Mouse (Mus musculus) adrenal gland, adult 18-20 months (tissue): ENCODE data around the gene Glra4. TPM values are rescaled to one million over a fixed set of nuclear protein-coding genes. Genes with fewer than 3 reads are reported as not detected.
"Not testable (repeated sequence)": the region's sequence is repeated elsewhere in the genome, so short reads cannot be mapped to it uniquely, and the experiment has no call there.

Experiments used
- DNase-seq, 2 experiments: peaks; one replicate each; pipeline ENCODE4 v3.0.0; 2021 to 2022; ENCODE audit warnings: low spot score in 2 of 2
- total RNA-seq, 2 experiments: library from RNA; stranded (reverse); gene quantifications; 1 replicate in 1 of 2; 2 replicates in 1 of 2; pipeline ENCODE4 v1.2.3; 2021

Gene Glra4
- total RNA-seq, 2 experiments from 2014 or later, result not detected

DNA sequence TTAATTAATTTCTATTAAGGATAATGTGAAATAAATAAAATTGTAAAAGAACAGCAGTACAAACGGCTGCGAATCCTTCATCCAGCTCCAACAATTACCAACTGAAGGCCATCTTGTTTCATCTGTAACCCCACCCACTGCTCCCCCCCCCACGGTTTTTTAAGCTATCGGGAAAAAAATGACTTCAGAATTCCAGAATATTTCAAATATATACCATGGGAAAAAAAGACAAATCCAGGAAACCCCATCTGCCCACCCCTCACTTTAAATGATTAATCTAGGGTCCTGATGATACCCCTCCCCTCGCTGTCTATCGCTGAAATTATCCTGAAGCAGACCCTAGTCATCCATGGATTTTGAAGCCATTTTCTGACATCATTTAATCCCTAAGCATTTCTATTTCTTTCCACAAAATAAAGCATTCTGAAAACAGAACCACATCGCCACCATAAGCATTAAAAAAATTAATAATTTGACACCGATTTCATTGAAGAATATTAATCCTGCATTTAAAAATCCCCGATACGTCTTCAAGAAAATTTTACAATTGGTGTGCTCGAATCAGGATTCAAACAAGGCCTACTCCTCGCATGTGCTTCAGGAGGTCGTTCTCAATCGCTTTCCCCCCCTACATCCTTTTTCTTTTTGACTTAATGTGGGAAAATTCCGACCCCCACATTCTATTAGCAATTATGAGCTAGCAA, 39.7 kb downstream of the Glra4 start:
- no peak for DNase-seq

DNA sequence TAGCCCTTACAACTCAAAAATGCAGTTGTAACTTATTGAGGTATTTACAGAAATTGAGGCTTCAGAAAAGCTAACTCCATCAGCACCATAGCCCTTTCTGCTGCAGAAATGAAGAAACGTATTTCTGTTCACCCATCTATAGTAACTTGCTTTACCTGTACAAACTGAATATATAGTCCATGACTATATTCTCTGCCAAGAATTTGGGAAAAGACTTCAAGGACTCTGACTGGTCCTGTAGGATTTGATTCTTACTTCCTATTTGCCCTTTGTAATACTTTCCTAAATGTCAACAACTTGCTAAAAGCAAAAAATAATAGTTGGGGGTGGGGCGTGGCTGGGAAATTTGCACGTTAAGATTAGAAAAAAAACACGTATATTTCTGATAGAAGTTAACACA, 47.9 kb downstream of the Glra4 start:
- DNase-seq, result no peak

- DNase-seq, result not testable (repeated sequence)
Observed at GRCm38 (mm10) chrX:136714742-136715474, 65.0 kb downstream of the Glra4 start.

GRCm38 (mm10) chrX:136708782-136709181, 71.2 kb downstream of the Glra4 start:
- DNase-seq, result no peak

DNA sequence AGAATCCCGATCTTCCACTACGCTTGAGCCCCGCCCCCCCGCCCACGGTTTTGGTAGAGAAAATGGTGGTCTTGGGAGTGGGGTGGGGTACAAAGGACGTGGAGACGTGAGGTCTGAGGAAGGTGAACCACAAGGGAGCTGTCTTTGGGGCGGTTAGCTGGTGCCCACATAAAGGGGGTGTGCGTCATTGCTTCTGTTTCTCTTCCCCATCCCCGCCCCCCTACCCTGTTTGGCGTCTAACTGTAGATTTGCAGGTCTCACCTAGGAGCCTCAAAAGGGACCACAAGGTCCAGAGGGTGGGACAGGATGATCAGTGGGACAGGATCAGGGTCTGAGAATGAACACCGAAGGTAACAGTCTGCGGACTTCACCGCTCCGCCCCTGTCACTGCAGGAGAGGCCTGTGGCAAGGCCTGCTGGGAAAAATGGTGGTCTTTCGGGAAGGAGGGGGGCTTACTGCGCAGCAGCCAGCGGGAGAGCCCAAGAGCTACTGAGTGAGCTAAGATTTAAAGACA, 71.7 kb downstream of the Glra4 start:
- DNase-seq, result peak; percentile 22 to 26

Other genes with a start within 250 kb of the Glra4 start
- not detected for gene Kir3dl2, start 236.1 kb downstream of the Glra4 start, total RNA-seq
- 10 to 100 TPM; 28.3 to 35.3 TPM for gene Tceal3, start 189.3 kb downstream of the Glra4 start, total RNA-seq
- gene Tceal1, start 72.2 kb downstream of the Glra4 start, total RNA-seq, result 10 to 100 TPM in 1 of 2 experiments, 1 to 10 TPM in 1; 8.3 to 10.8 TPM
- 100 to 1,000 TPM; 351 to 423 TPM for gene Morf4l2, start 36.5 kb downstream of the Glra4 start, total RNA-seq
- 1 to 10 TPM; 3.5 to 4.0 TPM for gene Plp1, start 42.5 kb upstream of the Glra4 start, total RNA-seq
- under 1 TPM; 0.36 to 0.67 TPM for gene Rab9b, start 88.6 kb upstream of the Glra4 start, total RNA-seq
- gene H2bfm, start 147.2 kb upstream of the Glra4 start, total RNA-seq, result not detected
- 10 to 100 TPM; 11.7 to 24.1 TPM for gene Tmsb15b2, start 195.4 kb upstream of the Glra4 start, total RNA-seq
- not detected for gene Tmsb15l, start 196.7 kb upstream of the Glra4 start, total RNA-seq
- gene Tmsb15b1, start 196.7 kb upstream of the Glra4 start, total RNA-seq, result 1 to 10 TPM; 3.2 to 4.8 TPM
- 10 to 100 TPM; 14.2 to 17.2 TPM for gene Zcchc18, start 213.0 kb upstream of the Glra4 start, total RNA-seq